Mouse (Mus musculus): ENCODE measurements at regions not wholly inside any gene's neighbourhood (a gene's known extent, or its start where the extent isn't known, plus 50 kb on each side); places are given as distances from the start of the nearest gene placed in this dataset.
A peak's percentile ranks its signal among the peaks of the same experiment; 100 is the strongest.

DNA sequence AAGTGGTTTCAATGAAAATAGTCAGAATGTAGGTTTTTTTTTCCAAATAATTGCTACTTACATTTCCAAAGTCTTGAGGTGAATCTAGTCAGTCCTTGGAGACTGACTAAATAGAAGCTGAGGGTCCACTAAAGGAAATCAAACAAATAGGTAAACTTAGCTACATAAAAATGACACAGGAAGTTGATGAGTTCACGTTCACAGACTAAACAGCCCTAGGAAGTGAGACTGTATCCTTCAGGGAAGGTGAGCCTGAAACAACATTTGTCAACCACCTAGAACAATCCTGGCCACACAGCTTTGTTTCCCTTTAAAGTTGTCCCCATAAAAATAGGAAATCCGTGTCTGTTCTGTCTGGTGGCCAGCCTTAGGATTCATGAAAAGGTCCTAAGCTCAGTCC lies 140.0 kb downstream of the Tmsb4x start:
- no peak for ATAC-seq (ENCODE audit: low FRiP score, low TSS enrichment)
- Histone ChIP-seq H3K4me2 (ENCODE audit: low read length) (no peak overlapping the region), H3K36me3 (ENCODE audit: control insufficient read depth, insufficient read depth, low read length) (no peaks in the 10 kb centered on the region), H3K27me3 (ENCODE audit: control insufficient read depth, insufficient read depth, low read length) (0 out of 2 replicates have a peak, but pooled peaks cover 8% of the 10 kb centered on the region), H3K9ac (replicated peaks; ENCODE audit: low read length) (no peak overlapping the region), H3K27ac (replicated peaks; ENCODE audit: low read depth, low read length) (no peak overlapping the region), H3K9me3 (ENCODE audit: control insufficient read depth, low read length) (no peaks in the 10 kb centered on the region), H3K4me1 (ENCODE audit: control insufficient read depth, insufficient read depth, low read length) (no peaks in the 10 kb centered on the region), H3K4me3 (replicated peaks; ENCODE audit: low read depth, low read length) (no peak overlapping the region)
- WGBS, result 78% methylated on average over 2 of the region's 2 CpGs
- DNase-seq, result no peak

DNA sequence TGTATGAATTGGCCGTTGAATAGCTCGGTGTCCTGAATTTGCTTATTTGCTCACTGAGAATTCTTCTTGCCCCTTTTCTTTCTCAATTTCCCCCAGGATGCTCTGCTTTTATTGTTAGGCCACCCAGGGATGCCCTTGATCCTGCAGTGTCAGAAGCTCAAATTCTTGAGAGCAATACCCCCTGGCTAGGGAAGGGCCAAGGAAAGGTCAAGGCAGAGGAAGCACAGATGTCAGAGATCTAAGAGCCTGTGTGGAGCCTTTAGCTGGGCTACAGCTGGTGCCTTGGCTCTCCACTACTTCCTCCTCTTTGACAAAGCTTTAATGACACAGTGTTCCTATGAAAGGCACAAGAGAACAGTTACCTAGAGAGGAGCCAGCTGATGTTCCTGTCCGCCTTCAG lies 141.2 kb downstream of the Tmsb4x start:
- Histone ChIP-seq H3K9me3 (ENCODE audit: control insufficient read depth, low read length) (no peaks in the 10 kb centered on the region), H3K9ac (replicated peaks; ENCODE audit: low read length) (no peak overlapping the region), H3K4me2 (ENCODE audit: low read length) (no peak overlapping the region), H3K36me3 (ENCODE audit: control insufficient read depth, insufficient read depth, low read length) (no peaks in the 10 kb centered on the region), H3K4me3 (replicated peaks; ENCODE audit: low read depth, low read length) (no peak overlapping the region), H3K4me1 (ENCODE audit: control insufficient read depth, insufficient read depth, low read length) (no peaks in the 10 kb centered on the region), H3K27me3 (ENCODE audit: control insufficient read depth, insufficient read depth, low read length) (0 out of 2 replicates have a peak, but pooled peaks cover 8% of the 10 kb centered on the region), H3K27ac (replicated peaks; ENCODE audit: low read depth, low read length) (no peak overlapping the region)
- 83% methylated on average over 3 of the region's 3 CpGs for WGBS
- no peak for ATAC-seq (ENCODE audit: low FRiP score, low TSS enrichment)
- DNase-seq, result no peak

DNA sequence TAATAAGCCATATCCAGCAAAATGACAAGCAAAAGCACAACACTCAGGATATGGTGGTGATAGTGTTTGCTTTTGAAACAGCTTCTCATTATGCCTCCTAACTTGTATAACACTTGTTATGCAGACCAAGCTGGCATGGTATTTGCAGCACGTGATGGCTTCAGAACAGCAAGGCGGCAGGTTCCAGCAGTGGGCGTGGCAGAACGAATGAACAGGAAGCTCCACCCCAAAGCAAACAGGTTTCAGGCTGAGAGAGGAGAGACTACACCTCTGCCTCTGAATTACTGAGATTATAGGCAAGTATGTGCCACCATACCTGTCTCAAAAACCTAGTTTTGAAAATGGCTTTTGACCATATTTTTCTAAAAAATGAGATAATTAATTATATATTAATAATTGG lies 145.2 kb downstream of the Tmsb4x start:
- ATAC-seq (ENCODE audit: low FRiP score, low TSS enrichment) (no peak), DNase-seq (no peak)
- 55% methylated on average over 4 of the region's 4 CpGs for WGBS
- H3K4me2 ChIP-seq (ENCODE audit: low read length), result no peak overlapping the region
- H3K36me3 ChIP-seq (ENCODE audit: control insufficient read depth, insufficient read depth, low read length), result no peaks in the 10 kb centered on the region
- H3K27me3 ChIP-seq (ENCODE audit: control insufficient read depth, insufficient read depth, low read length), result 0 out of 2 replicates have a peak, but pooled peaks cover 8% of the 10 kb centered on the region
- no peaks in the 10 kb centered on the region for H3K4me1 ChIP-seq (ENCODE audit: control insufficient read depth, insufficient read depth, low read length)
- no peaks in the 10 kb centered on the region for H3K9me3 ChIP-seq (ENCODE audit: control insufficient read depth, low read length)
- H3K9ac ChIP-seq (replicated peaks; ENCODE audit: low read length), result no peak overlapping the region
- no peak overlapping the region for H3K4me3 ChIP-seq (replicated peaks; ENCODE audit: low read depth, low read length)
- H3K27ac ChIP-seq (replicated peaks; ENCODE audit: low read depth, low read length), result no peak overlapping the region

DNA sequence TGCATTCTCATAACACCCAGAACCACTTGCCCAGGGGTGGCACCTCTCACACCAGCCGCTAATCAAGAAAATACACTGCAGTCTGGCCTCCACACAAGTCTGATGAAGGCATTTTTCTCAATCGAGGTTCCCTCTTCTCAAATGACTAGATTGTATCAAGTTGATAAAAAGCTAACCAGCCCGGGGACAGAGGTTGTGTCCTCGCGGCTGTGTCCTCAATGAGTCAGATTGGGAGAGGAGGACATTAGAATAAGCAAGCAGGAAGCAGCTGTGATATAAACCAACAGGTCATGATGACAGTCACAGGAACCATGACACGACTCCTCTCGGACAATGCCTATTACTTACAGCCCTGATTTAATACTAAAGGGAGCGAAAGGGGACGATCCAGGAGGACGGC lies 156.7 kb downstream of the Tmsb4x start:
- H3K36me3 ChIP-seq (ENCODE audit: control insufficient read depth, insufficient read depth, low read length), result no peaks in the 10 kb centered on the region
- H3K4me1 ChIP-seq (ENCODE audit: control insufficient read depth, insufficient read depth, low read length), result no peaks in the 10 kb centered on the region
- no peak overlapping the region for H3K4me2 ChIP-seq (ENCODE audit: low read length)
- H3K4me3 ChIP-seq (replicated peaks; ENCODE audit: low read depth, low read length), result no peak overlapping the region
- H3K9me3 ChIP-seq (ENCODE audit: control insufficient read depth, low read length), result no peaks in the 10 kb centered on the region
- H3K27ac ChIP-seq (replicated peaks; ENCODE audit: low read depth, low read length), result no peak overlapping the region
- no peak overlapping the region for H3K9ac ChIP-seq (replicated peaks; ENCODE audit: low read length)
- 87% methylated on average over 10 of the region's 10 CpGs for WGBS
- DNase-seq (no peak), ATAC-seq (ENCODE audit: low FRiP score, low TSS enrichment) (no peak)
- peaks cover 2% of the 10 kb centered on the region; the same call in 1 of the 2 replicates for H3K27me3 ChIP-seq (ENCODE audit: control insufficient read depth, insufficient read depth, low read length)

DNA sequence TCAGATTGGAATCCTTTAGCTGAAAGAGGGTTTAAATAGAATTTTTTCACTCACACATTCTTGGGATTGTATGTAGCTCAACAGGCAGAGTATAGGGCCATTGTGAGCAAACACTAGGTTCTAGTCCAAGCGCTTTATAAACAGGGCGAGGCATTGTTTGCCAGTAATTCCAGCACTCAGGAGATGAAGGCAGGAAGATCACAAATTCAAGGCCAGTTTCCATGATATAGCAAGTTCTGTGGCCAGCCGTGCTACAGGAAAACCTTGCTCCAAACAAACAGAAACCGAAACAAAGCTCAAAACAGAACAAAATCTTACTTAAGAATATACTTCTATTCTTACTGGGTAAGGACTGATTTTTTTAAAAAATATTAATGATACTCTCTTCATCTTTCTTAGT lies 159.0 kb downstream of the Tmsb4x start:
- H3K9ac ChIP-seq (replicated peaks; ENCODE audit: low read length), result no peak overlapping the region
- H3K4me1 ChIP-seq (ENCODE audit: control insufficient read depth, insufficient read depth, low read length), result no peaks in the 10 kb centered on the region
- ATAC-seq (ENCODE audit: low FRiP score, low TSS enrichment) (no peak), DNase-seq (no peak)
- WGBS, result 51% methylated on average over 4 of the region's 4 CpGs
- H3K36me3 ChIP-seq (ENCODE audit: control insufficient read depth, insufficient read depth, low read length), result no peaks in the 10 kb centered on the region
- H3K27ac ChIP-seq (replicated peaks; ENCODE audit: low read depth, low read length), result no peak overlapping the region
- peaks cover 2% of the 10 kb centered on the region; the same call in 1 of the 2 replicates for H3K27me3 ChIP-seq (ENCODE audit: control insufficient read depth, insufficient read depth, low read length)
- H3K4me3 ChIP-seq (replicated peaks; ENCODE audit: low read depth, low read length), result no peak overlapping the region
- no peaks in the 10 kb centered on the region for H3K9me3 ChIP-seq (ENCODE audit: control insufficient read depth, low read length)
- no peak overlapping the region for H3K4me2 ChIP-seq (ENCODE audit: low read length)

DNA sequence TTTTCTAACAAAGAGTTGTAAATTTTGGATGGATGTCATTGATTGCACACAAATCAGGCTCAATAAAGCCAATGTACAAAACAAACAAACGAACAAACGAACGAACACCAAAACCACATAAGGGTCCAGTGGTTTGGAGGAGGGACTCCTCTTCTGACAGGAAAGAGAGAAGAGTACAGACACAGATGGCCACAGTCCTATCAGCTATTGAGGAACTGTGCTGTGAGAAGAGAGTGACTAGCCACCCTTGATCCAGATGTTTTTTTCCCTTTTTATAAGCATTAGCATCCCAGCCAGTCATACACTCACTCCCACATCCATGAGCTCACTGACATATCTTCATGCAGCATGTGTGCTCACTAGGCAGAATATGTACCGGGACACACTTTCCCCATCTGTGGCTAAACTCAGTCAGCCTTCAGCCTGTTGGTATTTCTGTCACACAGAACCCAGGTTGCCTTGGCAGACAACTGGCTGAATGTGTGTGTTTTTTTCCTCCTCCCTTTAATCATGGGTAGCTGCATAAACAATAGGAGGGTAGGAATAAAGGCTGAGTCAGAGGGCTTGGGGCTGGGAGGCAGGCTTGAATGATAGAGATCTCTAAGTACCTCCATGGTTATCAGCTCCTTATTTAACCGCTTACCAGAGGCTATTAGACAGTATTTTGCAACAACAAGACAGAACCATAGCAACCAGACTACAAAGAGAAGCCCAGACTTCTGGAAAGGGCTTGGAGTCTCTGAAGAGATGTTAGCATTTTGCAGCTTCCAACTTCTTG lies 159.7 kb downstream of the Tmsb4x start:
- Histone ChIP-seq H3K4me2 (ENCODE audit: low read length) (no peak overlapping the region), H3K27me3 (ENCODE audit: control insufficient read depth, insufficient read depth, low read length) (peaks cover 2% of the 10 kb centered on the region; the same call in 1 of the 2 replicates), H3K4me1 (ENCODE audit: control insufficient read depth, insufficient read depth, low read length) (no peaks in the 10 kb centered on the region), H3K36me3 (ENCODE audit: control insufficient read depth, insufficient read depth, low read length) (no peaks in the 10 kb centered on the region), H3K4me3 (replicated peaks; ENCODE audit: low read depth, low read length) (no peak overlapping the region), H3K27ac (replicated peaks; ENCODE audit: low read depth, low read length) (0 out of 2 replicates have a peak overlapping the region, but pooled peaks have one; percentile 5), H3K9me3 (ENCODE audit: control insufficient read depth, low read length) (no peaks in the 10 kb centered on the region), H3K9ac (replicated peaks; ENCODE audit: low read length) (no peak overlapping the region)
- DNase-seq (peak; percentile 28), ATAC-seq (ENCODE audit: low FRiP score, low TSS enrichment) (no peak; the same call in 1 of the 2 replicates)
- 60% methylated on average over 5 of the region's 5 CpGs for WGBS

DNA sequence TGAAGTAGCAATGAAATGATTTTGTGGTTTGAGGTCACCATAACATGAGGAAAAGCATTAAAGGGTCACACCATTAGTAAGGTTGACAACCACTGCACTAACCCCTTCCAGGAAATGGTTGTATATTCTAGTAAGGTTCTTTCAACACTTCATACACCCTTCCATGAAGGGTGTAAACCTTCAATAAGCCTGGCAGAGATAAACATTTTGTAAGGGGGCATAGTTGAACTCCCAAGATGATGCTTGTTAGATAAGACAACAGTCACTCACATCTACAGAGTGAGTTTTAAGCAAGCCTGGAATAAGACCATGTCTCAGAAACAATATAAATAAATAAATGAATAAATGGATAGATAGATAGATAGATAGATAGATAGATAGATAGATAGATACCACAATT lies 171.1 kb downstream of the Tmsb4x start:
- H3K36me3 ChIP-seq (ENCODE audit: control insufficient read depth, insufficient read depth, low read length), result no peaks in the 10 kb centered on the region
- DNase-seq (no peak), ATAC-seq (ENCODE audit: low FRiP score, low TSS enrichment) (no peak)
- no peak overlapping the region for H3K4me2 ChIP-seq (ENCODE audit: low read length)
- H3K4me3 ChIP-seq (replicated peaks; ENCODE audit: low read depth, low read length), result no peak overlapping the region
- H3K27me3 ChIP-seq (ENCODE audit: control insufficient read depth, insufficient read depth, low read length), result peaks cover 5% of the 10 kb centered on the region; the same call in 1 of the 2 replicates
- H3K9me3 ChIP-seq (ENCODE audit: control insufficient read depth, low read length), result no peaks in the 10 kb centered on the region
- no peaks in the 10 kb centered on the region for H3K4me1 ChIP-seq (ENCODE audit: control insufficient read depth, insufficient read depth, low read length)
- no peak overlapping the region for H3K27ac ChIP-seq (replicated peaks; ENCODE audit: low read depth, low read length)
- no peak overlapping the region for H3K9ac ChIP-seq (replicated peaks; ENCODE audit: low read length)

DNA sequence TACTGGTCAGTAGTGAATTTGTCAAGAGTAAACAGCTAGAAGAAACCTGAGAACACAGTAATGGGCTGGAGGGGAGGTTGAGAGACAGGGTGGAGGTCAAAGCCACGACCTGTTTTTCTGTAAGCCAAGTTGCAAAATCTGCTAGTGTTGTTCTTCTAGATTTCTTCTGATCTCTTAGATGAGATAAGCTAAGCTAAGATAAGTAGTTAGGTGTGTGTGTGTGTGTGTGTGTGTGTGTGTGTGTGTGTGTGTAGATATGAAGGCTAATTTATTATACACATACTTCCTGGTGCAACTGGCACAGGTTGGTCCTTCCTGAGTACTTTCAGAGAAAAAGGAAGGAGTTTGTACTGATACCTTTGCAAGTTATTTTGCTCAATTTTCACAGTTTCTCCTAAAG lies 172.8 kb downstream of the Tmsb4x start:
- H3K4me1 ChIP-seq (ENCODE audit: control insufficient read depth, insufficient read depth, low read length), result no peaks in the 10 kb centered on the region
- ATAC-seq (ENCODE audit: low FRiP score, low TSS enrichment) (no peak), DNase-seq (no peak)
- peaks cover 9% of the 10 kb centered on the region; the same call in 1 of the 2 replicates for H3K27me3 ChIP-seq (ENCODE audit: control insufficient read depth, insufficient read depth, low read length)
- no peak overlapping the region for H3K4me3 ChIP-seq (replicated peaks; ENCODE audit: low read depth, low read length)
- H3K4me2 ChIP-seq (ENCODE audit: low read length), result no peak overlapping the region
- WGBS, result 44% methylated on average over 1 of the region's 1 CpGs
- H3K9me3 ChIP-seq (ENCODE audit: control insufficient read depth, low read length), result no peaks in the 10 kb centered on the region
- H3K27ac ChIP-seq (replicated peaks; ENCODE audit: low read depth, low read length), result no peak overlapping the region
- H3K9ac ChIP-seq (replicated peaks; ENCODE audit: low read length), result no peak overlapping the region
- H3K36me3 ChIP-seq (ENCODE audit: control insufficient read depth, insufficient read depth, low read length), result no peaks in the 10 kb centered on the region

DNA sequence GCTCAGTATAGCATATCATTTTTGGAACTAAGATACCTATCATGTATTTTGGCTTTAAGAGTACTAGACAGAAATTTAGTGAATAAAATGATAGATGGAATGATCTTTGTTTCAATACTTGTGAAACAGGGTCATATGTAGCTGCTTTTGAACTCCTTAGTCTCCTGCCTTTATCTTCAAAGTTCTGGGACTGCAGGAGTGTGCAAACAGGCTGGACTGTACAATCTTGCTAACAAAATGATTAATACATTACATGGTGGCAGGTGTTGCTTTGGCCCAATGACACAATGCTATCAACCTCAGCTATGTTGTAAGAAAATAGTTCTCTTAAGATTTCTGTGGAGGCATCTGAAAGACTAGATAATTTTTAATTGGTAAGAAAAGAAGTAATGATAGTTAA lies 173.5 kb downstream of the Tmsb4x start:
- Histone ChIP-seq H3K9me3 (ENCODE audit: control insufficient read depth, low read length) (no peaks in the 10 kb centered on the region), H3K27ac (replicated peaks; ENCODE audit: low read depth, low read length) (no peak overlapping the region), H3K4me3 (replicated peaks; ENCODE audit: low read depth, low read length) (no peak overlapping the region), H3K9ac (replicated peaks; ENCODE audit: low read length) (no peak overlapping the region), H3K36me3 (ENCODE audit: control insufficient read depth, insufficient read depth, low read length) (no peaks in the 10 kb centered on the region), H3K4me1 (ENCODE audit: control insufficient read depth, insufficient read depth, low read length) (no peaks in the 10 kb centered on the region), H3K4me2 (ENCODE audit: low read length) (no peak overlapping the region), H3K27me3 (ENCODE audit: control insufficient read depth, insufficient read depth, low read length) (peaks cover 5% of the 10 kb centered on the region; the same call in 1 of the 2 replicates)
- ATAC-seq (ENCODE audit: low FRiP score, low TSS enrichment) (no peak), DNase-seq (no peak)
